Mouse (Mus musculus): ENCODE results near the gene Myocos.

DNA sequence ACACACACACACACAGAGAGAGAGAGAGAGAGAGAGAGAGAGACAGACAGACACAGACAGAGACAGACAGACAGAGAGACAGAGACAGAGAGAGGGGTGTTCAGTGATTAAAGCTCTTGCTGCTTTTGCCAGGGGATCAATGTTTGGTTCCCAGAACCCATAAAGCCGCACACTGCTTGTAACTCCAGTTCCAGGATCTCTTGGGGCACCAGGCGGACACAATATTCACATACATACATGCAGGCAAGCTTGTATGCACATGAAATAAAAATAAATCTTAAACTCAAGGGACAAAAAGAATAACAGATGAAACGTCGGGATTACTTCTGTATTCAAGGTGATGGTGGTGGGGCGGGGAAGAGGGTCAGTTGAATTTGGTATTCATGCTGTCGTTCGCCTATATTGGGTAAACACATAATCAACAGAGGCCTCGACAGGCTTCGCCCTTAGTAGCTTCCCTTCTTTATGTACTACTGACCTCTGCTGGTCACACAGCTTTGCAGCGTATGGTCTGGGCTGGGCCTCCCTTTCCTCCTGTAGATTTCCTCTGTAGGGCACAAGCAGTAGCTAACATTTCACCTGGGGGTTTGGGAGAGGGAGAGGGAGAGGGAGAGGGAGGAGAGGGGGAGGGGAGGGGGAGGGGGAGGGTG lies 6.9 kb upstream of the Myocos start:
- no peak for TF ChIP-seq POLR2A (IDR thresholded peaks at IDR 0.05; ENCODE audit: low read depth, low read length)
- peak; percentile 94 for TF ChIP-seq CTCF (conservative IDR thresholded peaks at IDR 0.05; ENCODE audit: insufficient read depth, insufficient read length, low read depth, low read length)

Data from kidney, adult 2 months (tissue).